ENCODE assay signal across 9 mouse cellular contexts in the genomic region with DNA sequence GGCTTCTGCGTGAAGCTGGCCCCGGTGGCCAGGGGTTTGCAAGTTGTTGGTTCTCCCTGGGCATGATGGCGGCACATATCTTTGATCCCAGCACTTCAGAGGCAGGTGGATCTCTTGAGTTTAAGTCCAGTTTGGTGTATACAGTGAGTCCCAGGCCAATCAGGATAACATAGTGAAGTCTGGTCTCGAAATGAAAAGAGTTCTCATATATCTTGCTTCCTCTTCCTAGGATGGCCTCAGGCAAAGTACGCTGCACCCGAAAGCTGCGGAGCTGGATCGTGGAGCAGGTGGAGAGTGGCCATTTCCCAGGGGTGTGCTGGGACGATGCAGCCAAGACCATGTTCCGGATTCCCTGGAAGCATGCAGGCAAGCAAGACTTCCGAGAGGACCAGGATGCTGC. TPM values are rescaled to one million over a fixed set of nuclear protein-coding genes. Genes with fewer than 3 reads are reported as not detected.
DNase-seq lines count a peak whose midpoint lies in the region; ATAC-seq and TF ChIP-seq lines count a peak whose summit lies in the region.
"Had no signal": no experiment of that assay in that cellular context is flagged by ENCODE, and none has a peak within 500 bp of the region (broad histone marks: within the 10 kb centered on the region; RNA-seq: fewer than 3 reads in every experiment).

No protein-coding gene starts in this region.

- H3K9ac ChIP-seq in liver, adult 2 months (ENCODE audit: low read depth, low read length) = peak overlapping the region; percentile 55
- H3K9ac ChIP-seq in liver, embryonic 15.5 days = peak overlapping the region; percentile 75

- no peak for DNase-seq in gastrocnemius, adult 2 months
- DNase-seq in gastrocnemius, postnatal 14 days = no peak
- no peak for DNase-seq in liver, adult 2 months (ENCODE audit: extremely low read depth, low read depth, low spot score)
- DNase-seq in liver = no peak
- no peak for DNase-seq in thymus, postnatal 14 days
- no peak for DNase-seq in left cerebral cortex, adult 8-10 months (ENCODE audit: low spot score in 2 of 2)
- DNase-seq: gastrocnemius, postnatal 36 days had no signal

- peak overlapping the region; percentile 88 for H3K27ac ChIP-seq in gastrocnemius, adult 2 months
- H3K27ac ChIP-seq in liver, adult 2 months (replicated peaks; ENCODE audit: insufficient read depth, low read depth, low read length) = peak overlapping the region; percentile 96
- H3K27ac ChIP-seq in brown adipose tissue, adult 24 weeks (replicated peaks; ENCODE audit: low read depth, low read length) = peak overlapping the region; percentile 91
- peak overlapping the region; percentile 95 for H3K27ac ChIP-seq in liver, embryonic 15.5 days (replicated peaks)

- no peaks in the 10 kb centered on the region for H3K9me3 ChIP-seq in liver, embryonic 15.5 days (replicated peaks)

- WGBS in liver, adult 2 months = 81% methylated on average over 11 of the region's 11 CpGs
- WGBS in liver, embryonic 15.5 days (ENCODE audit: insufficient replicate concordance) = 84% methylated on average over 11 of the region's 11 CpGs

- H3K4me3 ChIP-seq in gastrocnemius, adult 2 months = peak overlapping the region; percentile 84
- peak overlapping the region; percentile 75 for H3K4me3 ChIP-seq in liver, adult 2 months (ENCODE audit: insufficient read depth, low read depth, low read length)
- H3K4me3 ChIP-seq in brown adipose tissue, adult 24 weeks (ENCODE audit: insufficient read depth, low read depth, low read length) = peak overlapping the region; percentile 73
- peak overlapping the region; percentile 68 for H3K4me3 ChIP-seq in liver, embryonic 15.5 days (replicated peaks)

- ATAC-seq in liver, embryonic 15.5 days (ENCODE audit: insufficient read depth) = no peak

- peaks cover 22% of the 10 kb centered on the region for H3K4me1 ChIP-seq in liver, adult 2 months (ENCODE audit: control insufficient read depth, insufficient read depth, low read length)
- no peaks in the 10 kb centered on the region for H3K4me1 ChIP-seq in brown adipose tissue, adult 24 weeks (ENCODE audit: control insufficient read depth, insufficient read depth, insufficient read length, low read length)
- H3K4me1 ChIP-seq in liver, embryonic 15.5 days (replicated peaks) = peaks cover 56% of the 10 kb centered on the region

- H3K36me3 ChIP-seq in liver, adult 2 months (ENCODE audit: control insufficient read depth, insufficient read depth, low read length) = peaks cover 45% of the 10 kb centered on the region
- peaks cover 84% of the 10 kb centered on the region for H3K36me3 ChIP-seq in liver, embryonic 15.5 days (replicated peaks)

- H3K27me3 ChIP-seq in liver, adult 2 months (ENCODE audit: control insufficient read depth, insufficient read depth, low read length) = no peaks in the 10 kb centered on the region
- no peaks in the 10 kb centered on the region for H3K27me3 ChIP-seq in liver, embryonic 15.5 days

- intact Hi-C loops in gastrocnemius, adult 2 months (cut with DNase I) = loop anchor here (5.0 kb wide), 1 partner anchor 48 kb away; no protein-coding TSS in a partner anchor
- intact Hi-C loops in gastrocnemius, postnatal 14 days (cut with DNase I; ENCODE audit: low total_unique reads) = no loop called here

- TF ChIP-seq POLR2A in liver, adult 2 months (IDR thresholded peaks at IDR 0.05; ENCODE audit: extremely low read depth, insufficient read depth, low read length) = no peak

- TF ChIP-seq CTCF in gastrocnemius, adult 2 months (IDR thresholded peaks at IDR 0.05) = no peak
- TF ChIP-seq CTCF in liver, adult 2 months (IDR thresholded peaks at IDR 0.05; ENCODE audit: low read depth, low read length) = no peak

- peak overlapping the region; percentile 82 for H3K4me2 ChIP-seq in liver, embryonic 15.5 days

- H3K79me2 ChIP-seq in liver, adult 2 months (ENCODE audit: control insufficient read depth, insufficient read depth, low read length) = peaks cover 2% of the 10 kb centered on the region; the same call in 1 of the 2 replicates

RNA-seq across cellular contexts. Expression of a gene that starts 1.5 kb away (rescaled TPM):
- 1 to 10 TPM; 4.7 to 5.1 TPM for total RNA-seq in gastrocnemius, adult 2 months (2021)
- total RNA-seq in gastrocnemius, postnatal 14 days (2021) = 1 to 10 TPM; 3.9 to 4.8 TPM
- total RNA-seq in liver, adult 2 months (2014; rRNA removed) = 21.1 and 24.2 TPM in 2 replicates
- 36.8 and 45.0 TPM in 2 replicates for polyA plus RNA-seq in liver, adult 2 months (2012; rRNA removed)
- polyA plus RNA-seq in brown adipose tissue, adult 24 weeks (2012; ENCODE audit: insufficient read depth, insufficient read length, missing spikeins) = 4.8 and 7.4 TPM in 2 replicates
- 20.7 and 20.9 TPM in 2 replicates for polyA plus RNA-seq in liver, embryonic 15.5 days (2015; fragmentation: Nextera tagmentation; extraction: Ambion mirVana)
- total RNA-seq in left cerebral cortex, adult 8-10 months (2022) = 10 to 100 TPM in 2 of 4 experiments, 1 to 10 TPM in 2; 7.5 to 15.2 (median 11.2) TPM

RNA-seq across cellular contexts. Expression of a gene that starts 13.0 kb away (rescaled TPM):
- not detected for total RNA-seq in gastrocnemius, adult 2 months (2021)
- total RNA-seq in gastrocnemius, postnatal 14 days (2021) = under 1 TPM; 0.53 to 0.72 TPM
- 0.34 and 0.46 TPM in 2 replicates for total RNA-seq in liver, adult 2 months (2014; rRNA removed)
- 0.54 and 2.3 TPM in 2 replicates for polyA plus RNA-seq in liver, adult 2 months (2012; rRNA removed)
- not detected in 2 replicates for polyA plus RNA-seq in brown adipose tissue, adult 24 weeks (2012; ENCODE audit: insufficient read depth, insufficient read length, missing spikeins)
- 1.7 and 1.9 TPM in 2 replicates for polyA plus RNA-seq in liver, embryonic 15.5 days (2015; fragmentation: Nextera tagmentation; extraction: Ambion mirVana)
- 1 to 10 TPM; 1.5 to 4.9 (median 3.7) TPM for total RNA-seq in left cerebral cortex, adult 8-10 months (2022)
- total RNA-seq: gastrocnemius, postnatal 36 days had no signal

RNA-seq across cellular contexts. Expression of a gene that starts 13.3 kb away (rescaled TPM):
- 10 to 100 TPM; 17.1 to 20.4 TPM for total RNA-seq in gastrocnemius, adult 2 months (2021)
- total RNA-seq in gastrocnemius, postnatal 14 days (2021) = 10 to 100 TPM in 1 of 2 experiments, 1 to 10 TPM in 1; 9.4 to 11.7 TPM
- total RNA-seq in liver, adult 2 months (2014; rRNA removed) = 4.9 and 8.0 TPM in 2 replicates
- polyA plus RNA-seq in liver, adult 2 months (2012; rRNA removed) = 15.4 and 20.4 TPM in 2 replicates
- polyA plus RNA-seq in brown adipose tissue, adult 24 weeks (2012; ENCODE audit: insufficient read depth, insufficient read length, missing spikeins) = 11.1 and 12.0 TPM in 2 replicates
- polyA plus RNA-seq in liver, embryonic 15.5 days (2015; fragmentation: Nextera tagmentation; extraction: Ambion mirVana) = 9.1 and 12.0 TPM in 2 replicates
- 10 to 100 TPM; 31.4 to 46.1 (median 38.0) TPM for total RNA-seq in left cerebral cortex, adult 8-10 months (2022)

RNA-seq across cellular contexts. Expression of a gene that starts 13.9 kb away (rescaled TPM):
- total RNA-seq in gastrocnemius, adult 2 months (2021) = 10 to 100 TPM; 33.8 to 54.8 TPM
- total RNA-seq in gastrocnemius, postnatal 14 days (2021) = 10 to 100 TPM; 57.5 to 63.2 TPM
- 110 and 142 TPM in 2 replicates for total RNA-seq in liver, adult 2 months (2014; rRNA removed)
- 55.9 and 56.9 TPM in 2 replicates for polyA plus RNA-seq in liver, adult 2 months (2012; rRNA removed)
- 248 and 256 TPM in 2 replicates for polyA plus RNA-seq in brown adipose tissue, adult 24 weeks (2012; ENCODE audit: insufficient read depth, insufficient read length, missing spikeins)
- 173 and 191 TPM in 2 replicates for polyA plus RNA-seq in liver, embryonic 15.5 days (2015; fragmentation: Nextera tagmentation; extraction: Ambion mirVana)
- 10 to 100 TPM; 50.2 to 74.0 (median 51.3) TPM for total RNA-seq in left cerebral cortex, adult 8-10 months (2022)

RNA-seq across cellular contexts. Expression of a gene that starts 19.7 kb away (rescaled TPM):
- total RNA-seq in gastrocnemius, adult 2 months (2021) = 10 to 100 TPM; 30.3 to 45.2 TPM
- 10 to 100 TPM; 38.6 to 39.4 TPM for total RNA-seq in gastrocnemius, postnatal 14 days (2021)
- 32.7 and 36.1 TPM in 2 replicates for total RNA-seq in liver, adult 2 months (2014; rRNA removed)
- polyA plus RNA-seq in liver, adult 2 months (2012; rRNA removed) = 46.8 and 57.2 TPM in 2 replicates
- polyA plus RNA-seq in brown adipose tissue, adult 24 weeks (2012; ENCODE audit: insufficient read depth, insufficient read length, missing spikeins) = 42.1 and 45.5 TPM in 2 replicates
- polyA plus RNA-seq in liver, embryonic 15.5 days (2015; fragmentation: Nextera tagmentation; extraction: Ambion mirVana) = 25.6 and 25.9 TPM in 2 replicates
- total RNA-seq in left cerebral cortex, adult 8-10 months (2022) = 10 to 100 TPM; 46.3 to 59.7 (median 50.8) TPM
